In genomic region chr3:50438520-50439253, GRCm38 (mm10) we compare ENCODE assay signal across 1 mouse cellular context.
TF ChIP-seq lines count a peak whose summit lies in the region.

No protein-coding gene starts in this region.

TF ChIP-seq in MEL, 35 proteins besides CTCF, POLR2A, EP300 and RAD21 (continued from another document):
- TF ChIP-seq MEF2A (IDR thresholded peaks at IDR 0.05; ENCODE audit: extremely low read depth, insufficient replicate concordance, low read depth, low read length, poor library complexity, severe bottlenecking) (no peak), JUND (IDR thresholded peaks at IDR 0.05; ENCODE audit: low read depth, low read length) (no peak), CHD2 (IDR thresholded peaks at IDR 0.05; ENCODE audit: low read length) (no peak)
